Mouse (Mus musculus) thymus, postnatal 25 days (tissue): Measurements from ENCODE around the gene Sgsm1.

Experiments used
- DNase-seq: peaks from one replicate; pipeline ENCODE4 v3.0.0; 2022

The Sgsm1 gene

GRCm38 (mm10) chr5:113214455-113214854 lies 96.1 kb downstream of the Sgsm1 start:
- DNase-seq, result no peak

DNA sequence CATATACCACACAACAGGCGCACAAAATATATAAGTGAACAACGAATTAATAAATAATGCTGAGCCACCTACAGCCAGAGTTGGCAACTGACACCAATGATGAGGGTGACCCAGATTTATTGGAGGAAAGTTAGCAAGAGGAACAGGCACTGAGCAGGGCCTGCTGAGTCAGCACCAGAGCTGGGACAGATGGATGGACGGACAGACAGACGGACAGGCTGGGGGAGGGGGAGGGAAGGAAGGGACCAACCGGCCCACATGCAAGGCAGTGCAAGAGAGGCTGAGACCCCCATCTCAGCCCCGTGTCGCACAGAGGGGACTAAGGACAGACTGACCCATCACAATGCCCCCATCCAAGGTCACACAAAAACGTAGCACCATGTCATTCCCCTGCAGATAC lies 96.5 kb downstream of the Sgsm1 start:
- no peak for DNase-seq

DNA sequence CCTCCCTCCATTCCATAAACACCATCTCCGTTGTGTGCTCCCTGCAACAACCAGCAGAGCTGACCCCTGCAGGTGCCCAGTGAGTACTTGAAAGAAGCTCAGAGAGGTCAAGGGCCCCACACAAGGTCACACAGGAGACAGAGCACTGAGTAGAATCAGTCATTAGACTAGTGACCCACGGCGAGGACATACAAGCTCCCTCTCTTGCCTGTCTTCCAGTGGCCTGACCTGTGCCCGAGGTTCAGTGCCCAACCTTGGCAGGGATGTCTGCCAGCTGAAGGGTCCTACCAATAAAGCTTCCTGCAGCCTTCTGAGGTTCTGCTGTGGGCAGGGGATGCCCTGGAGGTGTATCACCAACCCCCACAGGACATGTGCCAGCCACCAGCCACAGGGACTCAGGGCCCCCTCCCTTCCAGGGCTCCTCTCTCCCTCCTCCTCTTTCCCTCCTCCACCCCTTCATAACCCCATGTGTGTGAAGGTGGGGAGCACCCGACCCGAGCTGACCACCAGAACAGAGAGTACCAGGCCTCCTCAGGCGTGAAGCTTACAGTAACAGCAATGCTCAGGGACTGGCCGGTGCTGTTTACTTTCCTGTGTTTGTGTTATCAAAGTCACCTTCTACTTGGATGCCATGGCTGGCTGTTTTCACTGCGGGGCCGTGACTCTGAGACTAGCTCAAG lies 98.3 kb downstream of the Sgsm1 start:
- no peak for DNase-seq

DNA sequence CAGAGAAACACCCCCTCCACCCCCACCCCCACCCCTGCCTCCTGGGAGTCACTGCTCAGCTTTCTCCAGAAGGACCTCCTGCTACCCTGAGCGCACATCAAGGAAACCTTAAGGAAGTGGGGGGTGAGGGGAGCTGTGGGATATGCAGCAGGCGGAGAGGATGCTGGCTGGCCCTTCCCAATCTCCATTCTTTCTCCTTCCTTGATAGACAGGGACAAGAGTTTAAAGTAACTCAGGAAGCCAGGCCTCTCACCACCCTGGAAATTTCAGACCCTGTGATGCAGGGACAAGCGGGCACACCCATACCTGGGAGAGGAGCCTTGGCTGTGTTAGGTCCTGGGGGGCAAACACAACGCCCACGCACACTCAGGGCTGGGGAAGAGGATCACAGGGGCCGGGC lies 100.3 kb downstream of the Sgsm1 start:
- no peak for DNase-seq

- DNase-seq, result no peak
Observed at GRCm38 (mm10) chr5:113209898-113210297, 100.7 kb downstream of the Sgsm1 start.

GRCm38 (mm10) chr5:113209401-113209750 lies 101.2 kb downstream of the Sgsm1 start:
- no peak for DNase-seq

GRCm38 (mm10) chr5:113208622-113209400 lies 101.8 kb downstream of the Sgsm1 start:
- no peak for DNase-seq

DNA sequence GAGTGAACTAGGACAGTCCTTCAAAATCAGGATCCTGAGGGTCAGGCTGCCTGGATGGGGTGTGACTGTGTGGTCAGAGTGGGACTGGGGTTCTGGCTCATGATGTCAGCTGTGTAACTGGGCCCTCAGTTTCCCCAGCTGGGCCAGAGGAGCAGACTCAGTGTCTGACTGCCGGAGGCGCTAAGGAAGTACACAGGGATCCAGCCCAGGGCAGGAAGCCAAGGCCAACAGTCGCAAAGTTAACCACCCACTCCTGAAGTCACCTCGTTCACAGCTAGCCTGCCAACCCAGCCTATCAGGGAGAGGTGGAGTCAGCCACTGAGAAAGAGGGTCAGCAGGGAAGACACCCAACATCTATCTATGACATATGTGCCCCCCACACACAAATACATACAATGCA lies 102.5 kb downstream of the Sgsm1 start:
- DNase-seq, result no peak

GRCm38 (mm10) chr5:113206670-113207352 lies 103.8 kb downstream of the Sgsm1 start:
- DNase-seq, result no peak

GRCm38 (mm10) chr5:113204193-113204592 lies 106.4 kb downstream of the Sgsm1 start:
- DNase-seq, result no peak

DNA sequence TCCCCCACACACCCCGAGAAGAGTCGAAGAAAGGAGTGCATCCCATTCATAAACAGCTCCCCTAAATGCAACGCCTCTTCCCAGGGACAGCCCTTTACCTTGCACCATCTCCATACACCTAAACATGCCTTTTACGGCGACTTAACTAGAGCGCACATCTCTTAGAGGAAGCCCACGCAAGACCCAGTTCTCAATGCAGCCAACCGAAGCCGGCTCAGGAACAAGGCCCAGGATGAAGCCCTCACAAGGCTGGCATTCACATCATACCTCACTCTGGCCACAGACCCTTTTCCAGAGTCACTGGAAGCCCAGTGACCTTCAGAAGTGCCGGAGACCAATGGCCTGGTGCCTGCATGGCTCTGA lies 110.8 kb downstream of the Sgsm1 start:
- DNase-seq, result no peak

GRCm38 (mm10) chr5:113199126-113199771 lies 111.3 kb downstream of the Sgsm1 start:
- no peak for DNase-seq

DNA sequence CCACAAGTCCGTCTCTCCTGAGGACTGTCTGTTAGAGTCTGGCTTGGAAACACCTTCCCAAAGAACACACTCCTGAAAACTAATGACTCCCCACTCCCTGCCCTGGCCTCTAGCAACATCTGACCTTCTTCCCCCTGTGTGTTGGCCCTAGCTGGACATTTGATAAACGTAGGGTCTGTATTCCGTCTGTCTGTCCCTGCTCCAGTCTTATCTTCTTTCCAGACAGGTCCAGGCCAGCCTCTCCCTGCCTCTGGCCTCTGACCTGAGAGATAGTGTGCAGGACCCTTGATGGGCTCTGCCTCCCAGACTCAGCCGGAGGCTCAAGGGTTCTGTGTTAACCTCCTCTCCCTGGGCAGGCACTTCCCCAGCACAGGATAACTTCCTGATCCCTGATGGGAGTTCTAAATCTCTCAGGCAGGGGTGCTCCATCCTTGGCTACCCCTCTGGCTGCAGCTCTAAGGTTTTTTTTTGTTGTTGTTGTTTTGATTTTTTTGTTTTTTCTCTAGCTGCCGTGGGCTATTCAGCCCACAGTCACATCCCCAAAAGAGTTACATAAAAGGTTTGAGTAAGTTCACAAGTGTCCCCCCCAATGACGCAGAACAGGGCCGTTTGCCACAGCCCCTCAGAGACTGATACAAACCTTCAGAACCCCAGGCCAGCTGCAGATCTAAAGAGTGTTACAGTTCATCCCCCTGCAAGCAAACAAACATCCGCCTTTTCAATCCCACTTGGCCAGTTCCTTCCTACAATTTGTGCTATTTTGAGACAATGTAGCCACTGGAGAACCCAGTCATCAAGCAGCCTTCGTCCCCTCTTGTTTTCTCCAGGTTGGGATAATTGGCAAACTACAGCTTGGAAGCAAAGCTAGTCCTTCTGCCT lies 113.4 kb downstream of the Sgsm1 start:
- no peak for DNase-seq

DNA sequence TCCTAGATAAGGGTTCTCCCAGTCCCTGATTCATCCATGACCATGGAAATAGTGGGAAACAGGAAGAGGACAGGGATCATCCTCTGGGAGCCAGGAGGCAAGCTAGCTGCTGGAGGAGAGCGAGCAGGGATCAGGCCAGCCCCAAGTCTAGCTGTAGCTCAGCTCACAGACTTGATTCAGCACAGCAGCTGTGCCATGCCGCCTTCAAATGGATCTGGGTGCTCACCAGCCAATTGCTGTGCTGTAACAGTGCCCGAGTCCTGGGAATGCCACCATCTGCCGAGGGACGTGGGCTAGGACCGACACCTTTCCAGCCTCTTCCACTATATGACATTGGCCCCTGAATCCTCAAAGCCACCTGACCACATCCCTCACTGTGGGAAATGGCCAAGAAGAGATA lies 114.7 kb downstream of the Sgsm1 start:
- DNase-seq, result no peak

DNA sequence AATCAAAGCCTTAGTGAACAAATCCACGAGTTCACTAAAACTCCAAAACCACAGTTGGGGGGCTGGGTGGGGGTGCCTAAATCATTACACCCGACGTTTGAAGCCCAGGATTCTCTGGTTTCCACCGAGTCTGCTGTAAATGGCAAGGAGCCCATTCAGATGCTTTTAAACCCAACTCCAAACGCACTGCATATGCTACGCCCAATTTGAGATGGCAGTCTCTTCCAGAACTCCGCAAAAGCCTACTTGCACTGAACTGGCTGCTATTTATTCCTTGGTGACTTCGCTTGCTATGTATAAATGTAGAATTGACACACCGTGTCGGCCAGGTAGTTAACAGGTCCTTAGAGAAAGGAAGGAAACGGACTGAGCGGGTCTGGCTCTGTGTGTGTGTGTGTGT lies 115.1 kb downstream of the Sgsm1 start:
- no peak for DNase-seq

- no peak for DNase-seq
Observed at GRCm38 (mm10) chr5:113193762-113194161, 116.8 kb downstream of the Sgsm1 start.
